Mouse (Mus musculus) CH12.LX (cell line): ENCODE results near the gene Txn2. TPM values are rescaled to one million over a fixed set of nuclear protein-coding genes. Genes with fewer than 3 reads are reported as not detected.

Experiments
- DNase-seq: peaks from one replicate; pipeline ENCODE4 v3.0.0-alpha.2; 2013; ENCODE audit errors: extremely low read depth
- H3K27ac ChIP-seq: 2 replicates; pipeline ENCODE4 v1.5.1; 2012; ENCODE audit warnings: low read depth, mild to moderate bottlenecking, control low read depth, moderate library complexity; ENCODE audit not compliant: insufficient read depth
- H3K27me3 ChIP-seq: replicated peaks from 2 replicates; pipeline ENCODE3; 2012; ENCODE audit warnings: inconsistent platforms
- H3K36me3 ChIP-seq, 2 experiments: replicated peaks in 1 of 2; 2 replicates each; pipeline versions ENCODE3 to v1.6.1; 2012; ENCODE audit warnings: inconsistent platforms in 1 of 2, low read length in 1 of 2, mild to moderate bottlenecking in 1 of 2, mixed read lengths in 1 of 2, moderate library complexity in 1 of 2; ENCODE audit not compliant: control insufficient read depth in 1 of 2, insufficient read depth in 1 of 2
- H3K4me1 ChIP-seq, 2 experiments: 2 replicates each; pipeline ENCODE4 v1.6.1; 2012; ENCODE audit warnings: inconsistent platforms in 1 of 2, moderate library complexity in 1 of 2; ENCODE audit not compliant: insufficient read depth in 2 of 2, control insufficient read depth in 1 of 2
- H3K4me2 ChIP-seq: 2 replicates; pipeline ENCODE4 v1.6.1; 2012; ENCODE audit warnings: low read depth, mild to moderate bottlenecking, control low read depth; ENCODE audit not compliant: poor library complexity, insufficient read depth, severe bottlenecking
- H3K4me3 ChIP-seq, 3 experiments: fragments of 150-350 bp in 1 of 3; sonication (generic) in 1 of 3; replicated peaks in 1 of 3; 2 replicates each; pipeline versions ENCODE3 to v1.5.1; 2011 to 2012; ENCODE audit warnings: low read depth in 2 of 3, low read length in 2 of 3, mild to moderate bottlenecking in 2 of 3, moderate library complexity in 2 of 3, control low read depth in 1 of 3, improper control_type of control experiment in 1 of 3, inconsistent platforms in 1 of 3, mixed read lengths in 1 of 3; ENCODE audit not compliant: poor library complexity in 1 of 3
- H3K79me2 ChIP-seq: replicated peaks from 2 replicates; pipeline ENCODE4 v1.6.1; 2012; ENCODE audit warnings: mild to moderate bottlenecking, moderate library complexity; ENCODE audit not compliant: control insufficient read depth, poor library complexity, insufficient read depth, severe bottlenecking; ENCODE audit errors: extremely low read depth
- H3K9ac ChIP-seq: 2 replicates; pipeline ENCODE4 v1.6.1; 2012; ENCODE audit warnings: low read depth, mild to moderate bottlenecking, control low read depth, moderate library complexity; ENCODE audit not compliant: insufficient read depth
- H3K9me3 ChIP-seq: replicated peaks from 2 replicates; pipeline ENCODE3; 2012; ENCODE audit warnings: low read length, inconsistent platforms, mixed read lengths
- CHD1 ChIP-seq: IDR thresholded peaks from 2 replicates; pipeline ENCODE4 v1.6.1; 2012; ENCODE audit warnings: low read depth, low read length, improper control_type of control experiment, inconsistent platforms
- CHD2 ChIP-seq: IDR thresholded peaks from 2 replicates; pipeline ENCODE4 v1.6.1; 2011; ENCODE audit warnings: low read length, improper control_type of control experiment
- EP300 ChIP-seq: IDR thresholded peaks from 2 replicates; pipeline ENCODE4 v1.6.1; 2011; ENCODE audit warnings: low read length, improper control_type of control experiment
- MAX ChIP-seq: IDR thresholded peaks from 2 replicates; pipeline ENCODE4 v1.6.1; 2011; ENCODE audit warnings: low read length, improper control_type of control experiment
- MAZ ChIP-seq: IDR thresholded peaks from 2 replicates; pipeline ENCODE4 v1.6.1; 2012; ENCODE audit warnings: low read depth, mild to moderate bottlenecking, inconsistent platforms, low read length, improper control_type of control experiment, moderate library complexity
- NRF1 ChIP-seq: IDR thresholded peaks from 2 replicates; pipeline ENCODE4 v1.6.1; 2014; ENCODE audit warnings: low read depth, mild to moderate bottlenecking, inconsistent platforms, low read length, improper control_type of control experiment, moderate library complexity
- POLR2A ChIP-seq: IDR thresholded peaks from 2 replicates; pipeline ENCODE4 v1.6.1; 2011; ENCODE audit warnings: low read depth, mild to moderate bottlenecking, improper control_type of control experiment, low read length
- POLR2AphosphoS2 ChIP-seq: IDR thresholded peaks from 2 replicates; pipeline ENCODE4 v1.6.1; 2011; ENCODE audit warnings: low read depth, low read length, improper control_type of control experiment
- TCF12 ChIP-seq: IDR thresholded peaks from 2 replicates; pipeline ENCODE4 v1.6.1; 2014; ENCODE audit warnings: low read depth, mild to moderate bottlenecking, inconsistent platforms, low read length, improper control_type of control experiment
- USF1 ChIP-seq: IDR thresholded peaks from 2 replicates; pipeline ENCODE4 v1.6.1; 2014; ENCODE audit warnings: low read depth, mild to moderate bottlenecking, inconsistent platforms, low read length, improper control_type of control experiment
- USF2 ChIP-seq: conservative IDR thresholded peaks from 2 replicates; pipeline ENCODE4 v1.6.1; 2011; ENCODE audit warnings: low read depth, low read length, improper control_type of control experiment
- ZC3H11A ChIP-seq: IDR thresholded peaks from 2 replicates; pipeline ENCODE4 v1.6.1; 2012; ENCODE audit warnings: low read depth, mild to moderate bottlenecking, inconsistent platforms, low read length, improper control_type of control experiment
- ZMIZ1 ChIP-seq: IDR thresholded peaks from 2 replicates; pipeline ENCODE4 v1.6.1; 2012; ENCODE audit warnings: low read depth, mild to moderate bottlenecking, inconsistent platforms, low read length, improper control_type of control experiment
- dilution Hi-C: fragments of 300-500 bp; cut with MboI; formaldehyde crosslinking; loops from 2 replicates; pipeline ENCODE4 v1.14.3; 2020; ENCODE audit warnings: low sequenced_read_pairs; ENCODE audit not compliant: extremely low pct_unique_long_range_greater_than_20kb, extremely low pct_ligation_motif_present
- in situ Hi-C: fragments of 300-500 bp; cut with MboI; formaldehyde crosslinking; loops from 3 replicates; pipeline ENCODE4 v1.14.3; 2019; ENCODE audit warnings: low sequenced_read_pairs, low pct_ligation_motif_present, low pct_unique_long_range_greater_than_20kb, mixed read lengths
- polyA plus RNA-seq: library from polyadenylated mRNA; unstranded; fragments of >175 nt; gene quantifications from 2 replicates; pipeline ENCODE4 v1.2.1, GENCODE M21; 2012; ENCODE audit warnings: low read depth; ENCODE audit not compliant: insufficient read length
- total RNA-seq, 2 experiments: library from RNA; depleted of rRNA; stranded (reverse); fragments of 300-350 nt in 1 of 2; fragments of >200 nt in 1 of 2; gene quantifications; 2 replicates each; pipeline ENCODE4 v1.2.3; 2012 to 2014

Gene Txn2
- total and polyA plus RNA-seq, 3 experiments, result 22.4 to 209 (median 105) TPM

DNA sequence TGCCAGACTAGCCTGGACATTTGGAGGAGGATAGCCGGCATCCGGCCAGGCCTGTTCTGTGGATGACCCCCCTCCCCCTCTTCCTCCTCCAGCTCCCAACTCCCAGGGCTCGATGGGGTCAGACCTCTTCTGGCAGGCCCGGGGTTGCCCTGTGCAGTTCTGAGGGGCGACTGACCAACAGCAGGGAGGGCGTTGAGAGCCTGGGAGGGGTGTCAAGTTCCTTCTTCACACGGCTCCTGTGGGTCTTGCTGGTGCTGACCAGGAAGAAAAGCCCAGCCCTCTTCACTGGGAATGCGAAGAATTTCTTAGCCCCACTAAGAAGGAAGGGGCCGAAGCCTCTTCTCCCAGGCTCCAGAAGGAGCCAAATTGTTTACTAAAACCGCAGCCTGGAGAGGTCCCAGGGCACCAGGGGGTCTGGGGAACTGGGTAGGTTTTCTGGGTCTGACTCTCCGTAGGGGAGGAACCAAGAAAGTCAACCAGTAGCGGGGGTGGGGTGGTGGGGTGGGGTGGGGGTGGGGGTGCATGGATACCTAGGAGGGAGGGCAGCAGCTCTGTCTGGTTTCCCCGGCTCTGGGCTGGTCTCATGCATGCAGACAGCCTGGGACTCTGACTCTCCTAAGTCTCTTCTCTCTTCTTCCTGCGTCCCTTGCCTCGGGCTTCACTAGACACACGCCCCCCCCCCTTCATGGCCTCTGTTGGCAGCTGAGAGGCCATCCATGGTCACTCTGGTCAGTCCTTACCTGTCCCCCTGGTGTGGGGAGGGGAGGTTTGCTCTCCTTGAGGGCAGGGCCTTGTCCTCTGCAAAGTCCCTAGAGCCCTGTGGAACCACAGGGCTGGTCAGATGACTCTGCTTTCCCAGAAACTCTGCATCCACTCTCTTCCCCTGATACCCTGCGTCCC is 45.8 kb downstream of the Txn2 start:
- no peaks in the 10 kb centered on the region for H3K9me3 ChIP-seq
- no peak overlapping the region for H3K9ac ChIP-seq
- no peak overlapping the region for H3K4me3 ChIP-seq
- no peak for TF ChIP-seq USF2
- TF ChIP-seq, all 38 proteins: peak for 0
- H3K79me2 ChIP-seq, result no peaks in the 10 kb centered on the region
- H3K4me2 ChIP-seq, result no peak overlapping the region
- H3K27ac ChIP-seq, result no peak overlapping the region
- DNase-seq, result no peak
- H3K27me3 ChIP-seq, result peaks cover 2% of the 10 kb centered on the region
- in situ Hi-C loops (no loop called here), dilution Hi-C loops (no loop called here)
- H3K36me3 ChIP-seq, result no peaks in the 10 kb centered on the region
- H3K4me1 ChIP-seq, result peaks cover 5 to 31% of the 10 kb centered on the region in 2 experiments; a peak in 3 of 4 replicates

DNA sequence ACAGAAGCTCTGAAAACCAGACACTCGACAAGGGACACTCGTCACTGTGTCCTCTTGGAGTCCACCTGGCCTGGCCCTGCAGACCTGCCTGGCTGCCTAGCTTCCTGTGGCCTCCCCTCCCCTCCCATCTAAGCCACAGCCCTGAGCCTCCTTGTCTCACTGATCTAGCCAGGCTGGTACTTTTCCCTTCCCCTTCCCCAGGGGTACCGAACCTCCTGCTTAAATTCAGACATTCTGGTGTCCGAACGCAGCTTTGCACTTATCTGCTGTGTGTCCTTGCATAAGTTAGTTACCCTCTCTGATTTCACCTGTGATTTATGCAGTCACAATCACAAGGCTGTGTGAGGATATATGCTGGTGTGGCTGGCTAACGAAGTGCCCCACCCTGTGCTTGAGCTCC is 46.5 kb downstream of the Txn2 start:
- in situ Hi-C loops (no loop called here), dilution Hi-C loops (no loop called here)
- H3K4me2 ChIP-seq, result no peak overlapping the region
- H3K9me3 ChIP-seq, result no peaks in the 10 kb centered on the region
- peaks cover 6 to 32% of the 10 kb centered on the region in 2 experiments for H3K4me1 ChIP-seq
- no peak overlapping the region for H3K27ac ChIP-seq
- no peak for DNase-seq
- H3K79me2 ChIP-seq, result no peaks in the 10 kb centered on the region
- no peak overlapping the region for H3K9ac ChIP-seq
- TF ChIP-seq POLR2AphosphoS2 (no peak), ZMIZ1 (no peak), USF1 (no peak), NRF1 (no peak)
- peaks cover 2% of the 10 kb centered on the region for H3K27me3 ChIP-seq
- H3K36me3 ChIP-seq, result no peaks in the 10 kb centered on the region
- H3K4me3 ChIP-seq, result no peak overlapping the region

DNA sequence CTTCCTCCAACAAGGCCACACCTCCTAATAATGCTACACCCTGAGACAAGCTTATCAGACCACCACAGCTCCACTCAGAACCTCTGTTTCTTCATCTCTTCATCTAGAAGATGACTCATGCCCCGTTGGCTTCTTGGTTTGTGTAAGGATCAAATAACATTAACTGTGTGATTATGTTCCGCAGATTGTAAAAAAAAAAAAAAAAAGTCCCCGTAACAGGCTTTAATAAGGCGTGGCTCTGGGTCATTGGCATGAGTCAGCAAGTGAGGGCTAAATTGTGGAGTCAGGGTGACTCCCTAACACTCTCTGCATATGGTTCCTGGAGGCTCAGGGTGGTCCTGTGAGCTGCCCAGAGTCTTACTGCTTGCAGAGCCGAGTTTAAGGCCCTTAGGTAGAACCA is 47.1 kb downstream of the Txn2 start:
- no peak for DNase-seq
- in situ Hi-C loops, result no loop called here
- Histone ChIP-seq H3K9ac (no peak overlapping the region), H3K4me2 (no peak overlapping the region), H3K4me1 (peaks cover 3 to 28% of the 10 kb centered on the region in 2 experiments; a peak in 3 of 4 replicates), H3K27me3 (peaks cover 2% of the 10 kb centered on the region), H3K79me2 (no peaks in the 10 kb centered on the region), H3K9me3 (no peaks in the 10 kb centered on the region), H3K4me3 (no peak overlapping the region), H3K36me3 (no peaks in the 10 kb centered on the region), H3K27ac (no peak overlapping the region)
- TF ChIP-seq EP300 (no peak), TCF12 (no peak), MAX (no peak), CHD2 (no peak), POLR2AphosphoS2 (no peak), ZC3H11A (no peak), CHD1 (no peak), POLR2A (no peak), MAZ (no peak)
- dilution Hi-C loops, result no loop called here
